Mouse (Mus musculus) cerebellum, postnatal 25 days (tissue): ENCODE data around the gene Clybl.

ENCODE experiments used
- DNase-seq, 2 experiments: peaks; one replicate each; pipeline ENCODE4 v3.0.0; 2021; ENCODE audit warnings: mixed read lengths in 2 of 2

The Clybl gene

DNA sequence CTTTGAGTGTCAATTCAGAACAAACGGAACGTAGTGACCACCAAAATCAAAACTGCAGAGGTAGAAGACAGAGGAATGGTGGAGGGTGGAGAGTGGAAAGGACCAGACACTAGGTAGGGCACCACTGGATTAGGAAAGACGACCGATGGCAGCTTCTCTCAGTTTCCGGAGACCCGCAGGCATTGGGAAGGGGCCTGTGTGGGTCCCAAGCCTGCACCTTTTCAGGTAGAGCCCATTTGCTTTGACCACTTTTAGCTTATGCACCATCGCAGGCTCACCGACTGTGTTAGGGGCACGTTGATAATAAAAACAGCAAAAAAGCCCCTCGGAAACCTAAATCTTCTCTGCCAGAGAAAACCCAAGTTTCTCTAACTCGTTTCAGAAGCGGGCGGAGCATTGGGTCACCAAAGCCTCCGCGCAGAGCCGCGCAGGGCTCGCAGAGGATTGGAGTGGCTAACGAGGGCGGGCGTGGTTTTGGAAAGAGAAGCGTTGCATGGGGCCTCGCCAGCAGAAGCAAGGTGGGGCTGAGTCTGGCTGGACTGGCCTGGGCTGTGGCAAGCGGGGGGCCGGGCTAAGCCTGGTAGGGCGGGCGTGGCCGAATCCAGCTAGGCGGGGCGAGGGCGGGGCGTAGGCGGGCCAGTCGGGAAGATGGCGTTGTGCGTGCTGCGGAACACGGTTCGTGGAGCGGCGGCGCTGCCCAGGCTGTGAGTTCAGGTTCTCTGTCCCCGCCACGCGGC, at the start of gene Clybl:
Gene Clybl, plus strand, starts transcription at position 627 of the 737 bp plus-strand sequence.
- peak; percentile 96 to 98 for DNase-seq

DNA sequence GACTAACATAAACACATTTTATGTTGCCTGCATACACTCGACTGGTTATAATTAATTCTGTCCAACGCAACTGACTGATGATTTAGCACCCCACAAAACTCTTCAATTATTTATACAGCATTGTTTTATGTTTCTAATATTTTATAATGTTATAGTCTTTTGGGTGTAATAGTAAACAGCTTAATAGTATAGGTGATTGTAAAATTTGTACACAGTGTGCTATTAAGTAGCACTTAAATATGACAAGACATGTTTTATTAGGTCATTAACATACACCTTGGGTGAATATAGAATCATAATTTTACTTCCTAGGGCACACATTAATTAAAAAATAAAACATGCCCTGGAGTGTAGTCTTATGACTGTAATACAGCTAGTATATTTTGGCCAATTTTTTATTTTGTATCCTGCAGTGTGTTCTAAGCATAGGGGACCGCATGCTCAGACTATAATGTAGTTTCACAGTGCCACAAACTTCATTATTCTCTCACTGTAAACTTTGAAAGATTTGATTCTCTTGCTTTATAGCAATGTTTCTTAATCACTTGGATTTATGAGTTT, 45.1 kb upstream of the Clybl start:
- no peak for DNase-seq

DNA sequence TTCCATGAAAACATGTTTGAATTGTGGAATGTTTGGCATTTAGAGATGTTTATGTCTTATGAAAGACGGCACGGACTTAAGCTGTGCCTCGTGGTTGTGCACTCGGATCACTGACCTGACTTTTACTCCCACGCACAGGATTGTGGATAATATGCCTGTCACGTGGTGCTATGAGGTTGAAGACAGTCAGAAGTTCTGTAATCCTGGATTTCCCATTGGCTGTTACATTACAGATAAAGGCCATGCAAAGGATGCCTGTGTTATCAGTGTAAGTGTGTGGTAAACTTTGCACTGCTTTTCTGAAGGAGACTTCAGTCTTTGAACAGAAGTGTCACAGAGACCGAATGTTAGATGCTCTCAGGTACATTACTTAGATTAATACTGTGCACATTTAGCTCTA, 44.3 kb upstream of the Clybl start:
- no peak for DNase-seq

DNA sequence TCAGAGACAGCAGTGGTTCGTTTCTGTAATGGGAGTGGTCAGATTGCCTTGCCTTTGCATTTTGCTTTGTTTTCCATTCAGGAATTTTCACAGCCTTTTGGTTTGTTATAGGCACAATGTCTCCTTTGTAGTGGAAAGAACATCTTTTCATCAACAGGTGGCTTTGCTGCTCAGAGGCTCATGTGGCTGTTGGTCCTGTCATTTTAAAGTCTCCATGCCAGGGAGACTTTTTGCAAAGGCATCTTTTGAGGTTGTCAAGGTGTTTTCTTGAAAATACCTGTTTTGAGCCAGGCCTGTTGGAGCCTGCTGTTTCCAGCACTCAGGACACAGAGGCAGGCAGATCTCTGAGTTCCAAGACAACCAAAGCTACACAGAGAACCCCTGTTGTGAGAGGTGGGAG, 41.4 kb upstream of the Clybl start:
- no peak for DNase-seq

DNA sequence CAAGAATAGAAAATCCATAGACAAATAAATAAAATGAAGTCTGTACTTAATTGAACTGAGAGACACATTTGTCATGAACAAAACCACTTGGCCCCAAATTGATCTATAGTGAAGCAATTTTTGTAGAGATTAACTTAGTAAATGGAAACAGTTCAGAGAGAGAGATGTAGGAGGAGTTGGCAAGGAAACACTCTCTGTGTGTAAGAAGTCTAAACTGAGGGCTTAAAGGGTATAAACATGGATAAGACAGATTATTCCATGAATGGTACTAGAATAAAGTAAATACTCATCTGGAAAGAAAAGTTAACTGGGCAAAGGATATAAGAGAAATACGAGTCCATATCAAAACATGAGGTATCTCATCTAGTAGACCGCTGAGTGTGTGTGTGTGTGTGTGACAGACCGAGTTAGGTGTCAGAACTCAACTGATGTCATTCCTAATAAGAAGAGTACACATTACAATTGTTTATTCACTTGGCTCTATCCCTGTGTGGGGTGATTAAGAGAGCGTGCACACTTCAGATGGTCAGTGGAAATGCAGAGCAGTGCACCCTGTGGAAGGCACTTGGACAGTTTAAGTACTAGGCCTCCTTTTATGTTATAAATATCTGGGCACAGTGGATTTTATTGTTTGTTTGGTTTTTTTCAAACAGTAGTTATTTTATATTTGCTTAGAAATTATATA, 37.8 kb upstream of the Clybl start:
- DNase-seq, result no peak

DNA sequence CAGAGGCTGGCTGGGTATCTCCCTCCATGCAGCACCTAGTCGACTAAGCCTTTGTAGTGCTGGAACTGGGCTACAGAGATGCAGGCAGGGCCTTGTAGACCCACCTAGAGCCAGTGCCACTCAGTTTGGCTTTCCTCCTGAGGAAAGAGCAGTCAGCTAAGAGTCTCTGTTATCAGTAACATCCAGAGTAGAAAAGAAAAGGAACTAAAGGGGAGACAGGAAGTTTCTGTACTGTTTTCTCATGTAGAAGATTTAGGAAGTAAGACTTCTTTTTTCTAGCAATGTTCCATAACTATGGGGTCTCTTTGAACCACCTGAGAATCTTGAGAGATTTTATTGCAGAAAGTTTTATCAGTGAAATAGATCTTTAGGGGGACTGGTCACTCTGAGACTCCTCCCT, 36.1 kb upstream of the Clybl start:
- DNase-seq, result no peak

DNA sequence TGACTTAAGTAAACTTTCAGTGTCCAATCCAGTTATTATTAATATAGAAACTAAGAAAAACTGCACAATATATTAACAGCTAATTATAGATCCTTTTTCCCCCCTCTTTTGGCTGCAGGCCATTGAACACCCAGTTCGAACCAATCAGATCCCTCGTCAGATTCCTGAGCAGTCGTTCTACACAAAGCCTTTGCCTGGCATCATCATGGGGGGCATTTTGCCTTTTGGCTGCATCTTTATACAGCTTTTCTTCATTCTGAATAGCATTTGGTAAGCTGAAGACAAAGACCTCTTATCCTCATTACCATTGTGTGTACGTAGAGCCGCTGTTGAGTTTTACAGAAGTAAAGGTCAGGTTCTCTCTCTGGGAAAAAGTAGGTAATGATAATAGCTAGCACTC, 30.9 kb upstream of the Clybl start:
- no peak for DNase-seq

DNA sequence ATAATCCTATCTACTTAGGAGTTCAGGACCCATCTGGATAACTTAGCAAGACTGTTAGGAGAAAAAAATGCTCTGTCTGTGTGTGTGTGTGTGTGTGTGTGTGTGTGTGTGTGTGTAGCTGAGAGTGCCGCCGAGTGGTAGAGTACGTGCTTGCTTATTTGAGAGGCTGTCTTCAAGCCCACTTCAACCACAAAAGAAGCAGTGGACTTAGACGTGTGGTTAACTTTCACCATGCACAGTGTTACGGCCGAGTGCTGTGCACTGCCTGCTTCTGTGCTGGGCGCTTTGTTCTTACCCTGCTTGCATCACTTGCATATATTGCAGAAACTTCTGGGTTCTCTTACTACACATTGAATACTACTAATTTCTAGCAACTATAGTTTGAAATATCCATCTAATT, 23.8 kb upstream of the Clybl start:
- DNase-seq, result no peak

DNA sequence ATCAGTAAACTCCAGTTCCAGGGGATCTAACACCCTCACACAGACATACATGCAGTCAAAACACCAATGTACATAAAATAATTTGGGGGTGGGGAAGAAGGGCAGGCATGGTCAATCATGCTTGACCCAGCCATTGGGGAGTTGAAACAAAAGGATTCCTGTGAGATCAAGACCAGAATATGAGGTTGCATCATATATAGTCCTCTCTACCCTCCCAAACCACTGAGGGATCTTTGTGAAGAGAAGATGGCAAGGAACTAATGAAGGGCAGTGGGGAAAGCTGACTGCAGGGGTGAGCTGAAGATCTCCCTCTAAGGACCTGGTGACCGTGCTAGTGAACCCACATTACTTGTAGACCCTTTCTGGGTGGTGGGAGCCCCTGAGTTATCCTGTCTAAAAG, 20.6 kb upstream of the Clybl start:
- DNase-seq, result no peak

DNA sequence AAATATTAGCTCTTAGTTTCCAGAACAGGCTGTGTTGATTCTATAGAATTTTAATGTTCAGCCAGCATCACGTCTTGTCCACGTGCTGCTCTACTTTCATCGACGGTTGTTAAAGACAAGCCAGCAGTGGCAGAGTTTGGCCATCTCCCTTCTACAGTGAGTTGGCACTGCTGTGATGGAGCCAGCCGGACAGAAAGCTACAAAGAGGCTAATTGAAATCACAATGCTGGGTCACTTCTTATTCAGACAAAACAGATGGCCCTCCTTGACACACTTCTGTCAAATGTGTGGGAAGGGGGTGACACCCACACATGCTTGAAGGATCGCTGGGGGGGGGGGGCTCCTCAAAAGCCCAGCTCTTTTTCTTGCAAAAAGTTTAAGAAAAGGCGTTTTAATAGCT, 12.6 kb upstream of the Clybl start:
- no peak for DNase-seq

DNA sequence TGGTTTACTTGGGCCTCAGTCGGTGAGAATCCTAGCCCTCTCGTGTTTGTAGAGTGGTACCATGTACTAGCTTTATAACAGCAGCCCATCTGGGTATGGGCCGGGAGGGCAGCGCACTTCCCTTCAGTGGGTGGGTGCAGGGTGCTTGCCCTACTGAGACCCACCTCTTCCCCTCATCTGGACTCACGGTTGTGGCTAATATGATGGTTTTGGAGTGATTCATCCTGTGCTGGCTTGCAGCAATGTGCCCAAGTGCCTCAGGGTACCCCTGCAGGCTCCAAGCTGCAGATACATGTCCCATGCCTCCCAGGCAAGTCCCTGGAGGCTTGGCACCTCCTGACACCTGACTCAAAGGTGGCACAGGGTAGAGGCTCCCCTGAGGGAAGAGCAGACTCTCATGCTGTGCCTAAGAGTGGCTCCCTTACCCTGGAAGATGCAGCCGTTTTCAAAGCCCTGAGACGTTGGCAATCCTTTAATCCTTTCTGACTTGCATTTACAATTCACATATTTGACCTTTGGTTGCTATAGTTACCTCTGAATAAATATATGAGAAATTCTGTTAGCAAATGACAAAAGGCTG, 11.2 kb upstream of the Clybl start:
- no peak for DNase-seq

DNA sequence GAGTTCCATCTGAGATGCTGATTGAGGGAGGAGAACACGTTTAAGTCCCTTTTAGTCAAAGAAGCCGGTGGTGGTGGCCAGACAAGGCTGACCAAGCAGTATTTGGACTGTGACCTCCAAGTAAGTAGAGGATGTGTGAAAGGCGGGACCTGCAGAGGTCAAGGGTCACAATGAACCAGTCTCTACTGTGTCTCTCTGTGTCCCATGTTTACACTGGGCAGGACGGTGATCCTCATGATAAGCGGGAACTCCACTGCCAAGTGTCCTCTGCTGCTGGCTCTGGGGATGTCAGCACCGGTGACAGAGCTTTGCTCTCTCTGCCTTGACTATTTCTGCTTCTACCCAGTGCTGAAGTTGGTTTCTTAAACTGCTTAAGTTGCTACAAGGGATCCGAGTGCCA, 10.5 kb upstream of the Clybl start:
- no peak for DNase-seq

DNA sequence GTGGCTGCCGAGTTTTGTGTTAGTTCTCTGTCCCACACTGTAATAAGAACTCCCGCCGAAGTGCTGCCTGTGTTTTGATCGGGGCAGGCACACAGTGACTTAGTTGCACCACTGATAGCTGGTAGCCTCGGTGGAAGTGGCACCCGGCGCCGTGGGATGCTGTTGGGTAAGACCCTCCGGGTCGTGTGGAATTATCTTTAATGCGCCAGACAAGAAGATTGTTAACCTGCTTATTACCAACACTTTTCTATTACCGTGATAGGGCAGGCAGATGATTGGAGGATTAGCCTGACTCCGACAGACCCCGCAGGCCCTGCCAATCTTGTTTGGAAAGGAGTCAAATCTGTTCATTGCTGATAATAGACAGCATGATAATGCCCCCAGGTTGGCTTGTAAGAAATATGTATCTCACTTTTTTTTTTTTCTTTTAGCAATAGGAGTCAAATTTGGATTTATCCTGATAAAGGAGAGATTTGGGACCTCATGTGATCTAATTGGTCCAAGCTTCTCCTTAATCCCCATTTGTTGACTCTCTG, 5.2 kb upstream of the Clybl start:
- DNase-seq, result no peak

DNA sequence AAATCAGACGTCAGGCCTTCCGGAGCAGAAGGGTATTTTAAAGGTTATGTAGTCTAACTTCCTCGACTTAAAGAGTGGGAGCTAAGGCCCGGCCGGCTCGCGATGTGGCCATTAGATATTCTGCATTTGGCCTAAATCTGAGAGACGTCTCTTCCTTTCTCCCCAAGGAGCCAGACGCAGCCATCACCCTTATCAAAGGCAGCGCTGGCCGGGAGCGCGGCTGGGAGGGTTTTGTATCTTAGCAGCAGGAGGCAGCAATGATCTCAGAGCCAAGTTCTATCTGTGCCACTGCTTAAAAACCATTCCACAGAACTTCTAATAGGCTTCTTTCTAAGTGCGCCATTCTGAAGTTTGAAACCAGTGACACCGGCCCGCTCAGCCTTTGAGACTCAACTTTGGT, 2.2 kb upstream of the Clybl start:
- no peak for DNase-seq

DNA sequence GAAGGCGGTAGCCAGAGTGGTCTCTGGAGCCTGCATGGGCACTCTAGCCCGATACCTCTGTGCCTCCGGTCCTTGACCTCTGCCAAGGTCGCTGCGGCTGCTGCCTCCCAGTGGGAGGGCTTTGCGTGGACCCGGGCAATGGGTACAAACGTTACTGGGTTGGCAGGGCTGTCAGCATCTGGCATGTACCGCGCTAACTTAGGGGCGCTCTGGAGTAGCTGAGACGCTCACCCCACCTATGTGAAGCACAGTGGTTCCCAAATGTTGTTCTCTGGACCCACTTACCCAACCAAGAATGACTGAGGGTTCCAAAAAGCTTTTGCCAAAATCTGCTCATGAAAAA, 282 bp downstream of the Clybl start:
- DNase-seq, result no peak

DNA sequence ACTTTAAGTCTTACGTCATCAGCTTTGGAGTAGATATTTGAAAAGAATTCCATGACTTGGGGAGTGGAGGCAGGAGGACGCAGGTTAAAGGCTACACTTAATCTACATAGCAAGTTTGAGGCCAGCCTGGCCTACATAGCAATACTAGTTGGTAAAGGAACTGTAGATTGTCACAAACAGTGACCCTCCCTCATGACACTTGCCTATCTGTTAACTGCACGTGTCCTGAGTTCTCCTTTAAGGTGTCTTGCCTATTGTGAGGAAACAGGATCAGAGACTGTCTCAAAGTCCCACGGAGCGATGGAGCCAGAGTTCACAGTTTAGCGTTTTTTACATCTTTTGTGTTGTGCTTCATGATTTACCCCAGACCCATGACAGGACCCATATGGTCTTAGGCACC, 716 bp downstream of the Clybl start:
- no peak for DNase-seq

DNA sequence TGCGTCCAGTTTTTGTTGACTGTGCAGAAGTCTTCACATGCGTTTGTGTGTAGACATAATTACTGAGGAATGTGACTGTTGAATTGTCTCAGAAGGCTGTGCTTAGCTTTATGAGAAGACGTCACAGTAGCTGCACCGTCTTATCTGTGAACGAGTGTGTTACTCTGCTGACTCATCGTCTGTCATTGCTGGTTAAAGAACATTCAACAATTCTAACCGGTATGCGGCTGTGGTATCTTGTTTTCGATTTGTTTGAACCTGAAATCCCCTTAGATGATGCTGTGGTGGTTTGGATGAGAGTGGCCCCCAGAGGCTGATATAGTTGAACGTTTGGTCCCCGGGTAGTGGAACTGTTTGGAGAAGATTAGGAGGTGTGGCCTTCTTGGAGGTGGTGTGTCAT, 2.5 kb downstream of the Clybl start:
- DNase-seq, result no peak

DNA sequence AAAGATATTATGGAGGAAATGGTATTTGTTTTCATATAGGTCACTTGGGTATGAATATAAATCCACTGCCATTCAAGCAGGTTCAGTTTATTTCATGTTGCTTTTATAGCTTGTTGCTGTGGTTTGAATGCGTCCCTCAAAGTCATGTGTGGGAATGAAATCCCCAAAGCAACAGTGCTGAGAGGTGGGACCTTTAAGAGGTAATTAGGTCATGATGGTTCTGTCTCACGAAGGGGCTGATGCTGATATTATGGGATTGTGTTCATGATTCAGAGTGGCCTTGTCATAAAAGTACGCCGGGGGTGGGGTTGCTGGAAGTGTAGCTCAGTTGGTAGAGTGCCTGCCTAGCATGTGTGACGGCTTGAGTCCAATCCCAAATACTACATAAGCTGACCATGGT, 6.7 kb downstream of the Clybl start:
- no peak for DNase-seq

DNA sequence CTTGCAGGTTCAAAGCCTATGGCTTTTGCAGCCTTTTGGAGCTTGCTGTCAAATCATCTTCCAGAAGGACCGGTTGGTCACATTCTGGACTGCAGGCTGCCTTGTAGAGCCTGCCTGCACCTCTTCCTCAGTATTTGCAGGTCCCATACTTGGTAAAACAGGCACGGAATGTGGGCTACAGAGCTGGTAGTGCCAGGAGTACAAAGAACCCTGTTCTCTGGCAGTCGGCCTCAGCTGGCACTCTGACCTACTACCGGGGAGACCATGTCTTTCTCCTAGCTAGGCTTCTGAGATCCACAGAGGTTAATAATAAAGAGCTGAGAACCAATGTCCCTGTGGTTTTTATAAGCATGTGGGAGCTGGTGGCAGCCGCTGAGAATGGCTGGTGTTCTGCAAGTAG, 8.4 kb downstream of the Clybl start:
- no peak for DNase-seq

DNA sequence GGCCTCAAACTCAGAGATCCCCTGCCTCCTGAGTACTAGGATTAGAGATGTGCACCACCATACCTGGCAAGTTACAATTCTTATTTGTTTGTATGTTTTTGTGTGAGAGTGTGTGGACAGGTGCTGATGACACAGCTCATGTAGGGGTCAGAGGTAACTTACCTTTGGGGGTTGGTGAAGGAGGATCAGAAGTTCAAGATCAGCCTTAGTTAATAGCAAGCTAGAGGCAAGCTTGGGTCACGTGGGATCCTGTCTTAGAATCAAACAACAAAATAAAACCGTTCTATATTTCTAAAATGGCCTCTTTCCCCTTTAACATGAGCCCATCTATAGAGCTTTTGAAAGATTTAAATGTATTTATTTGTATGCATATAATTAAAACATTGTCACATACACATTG, 9.0 kb downstream of the Clybl start:
- DNase-seq, result no peak

DNA sequence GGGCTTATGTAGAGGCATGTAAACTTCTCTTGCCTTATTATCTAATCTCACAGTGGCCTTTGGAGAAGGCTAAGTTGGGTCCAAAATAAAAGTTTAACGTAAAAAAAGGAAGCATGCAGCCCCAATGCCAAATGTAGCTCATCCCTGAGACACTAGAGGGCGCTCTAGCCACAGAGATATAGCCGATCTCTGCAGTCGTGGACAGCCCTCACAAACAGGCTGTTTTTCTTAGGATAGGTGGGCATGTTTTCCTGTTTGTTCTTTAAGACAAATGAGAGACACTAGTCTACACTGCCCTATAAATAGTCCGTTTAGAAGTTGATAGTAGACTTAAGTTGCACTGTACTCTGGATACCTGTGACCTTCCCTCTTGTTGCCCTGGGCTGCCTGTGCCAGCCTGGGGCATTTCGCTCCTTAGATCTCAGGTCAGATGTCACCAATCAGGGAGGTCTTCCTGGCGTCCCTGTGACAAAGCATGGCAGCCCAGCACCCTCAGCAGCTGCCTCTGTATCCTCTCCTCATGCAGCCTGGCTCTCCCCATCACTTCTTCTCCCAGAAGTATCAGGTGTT, 9.5 kb downstream of the Clybl start:
- DNase-seq, result peak; percentile 76 to 86

DNA sequence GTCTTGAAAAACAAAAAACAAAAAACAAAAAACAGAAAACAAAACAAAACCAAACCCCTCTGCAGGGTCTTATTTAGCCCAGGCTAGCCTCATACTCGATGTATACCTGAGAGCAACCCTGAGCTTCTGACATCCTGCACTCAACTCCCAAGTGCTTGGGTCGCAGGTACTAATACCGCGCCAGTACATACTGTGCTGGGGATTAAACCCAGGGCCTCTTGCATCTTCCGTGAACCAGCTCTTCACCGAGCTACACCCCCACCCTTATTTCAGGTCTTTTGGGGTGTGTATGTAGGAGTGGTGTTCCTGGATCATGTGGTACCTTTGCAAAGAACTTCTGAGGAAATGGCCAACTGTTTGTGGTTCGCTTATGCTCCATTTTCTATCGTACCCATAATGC, 13.1 kb downstream of the Clybl start:
- no peak for DNase-seq

DNA sequence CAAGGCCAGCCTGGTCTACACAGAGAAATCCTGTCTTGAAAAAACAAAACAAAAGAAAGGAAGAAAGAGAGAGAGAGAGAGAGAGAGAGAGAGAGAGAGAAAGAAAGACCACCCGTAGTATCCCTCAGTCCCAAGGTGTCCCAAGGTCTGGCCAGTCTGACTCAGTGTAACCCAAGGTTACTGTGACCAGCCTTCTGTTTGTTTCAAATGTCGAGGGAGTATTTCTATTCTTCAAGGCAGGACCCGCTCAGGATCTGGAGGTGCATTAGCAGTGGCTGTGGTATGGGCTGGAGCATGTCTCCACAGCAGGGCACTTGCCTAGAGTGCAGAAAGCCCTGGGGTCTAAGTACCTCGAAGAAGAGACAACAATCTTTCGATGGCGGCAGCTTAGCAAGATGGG, 15.3 kb downstream of the Clybl start:
- no peak for DNase-seq
